Mouse (Mus musculus) midbrain, embryonic 10.5 days (tissue): Measurements from ENCODE around the gene Lyst. TPM values are rescaled to one million over a fixed set of nuclear protein-coding genes. Genes with fewer than 3 reads are reported as not detected.
"Not testable (repeated sequence)": the region's sequence is repeated elsewhere in the genome, so short reads cannot be mapped to it uniquely, and the experiment has no call there.

ENCODE experiments used
- DNase-seq: peaks from one replicate; pipeline ENCODE4 v3.0.0-alpha.2; 2017; ENCODE audit warnings: low spot score
- H3K27ac ChIP-seq: fragments of 300-500 bp; sonication (generic); replicated peaks from 2 replicates; pipeline ENCODE4 v1.5.1; 2016; ENCODE audit warnings: mild to moderate bottlenecking
- H3K27me3 ChIP-seq: fragments of 300-500 bp; sonication (generic); 2 replicates; pipeline ENCODE4 v1.6.1; 2016; ENCODE audit warnings: low read depth, mild to moderate bottlenecking; ENCODE audit not compliant: poor library complexity, severe bottlenecking
- H3K36me3 ChIP-seq: fragments of 300-500 bp; sonication (generic); 2 replicates; pipeline ENCODE4 v1.6.1; 2016; ENCODE audit warnings: mild to moderate bottlenecking, moderate library complexity
- H3K4me1 ChIP-seq: fragments of 300-500 bp; sonication (generic); 2 replicates; pipeline ENCODE4 v1.6.1; 2016
- H3K4me3 ChIP-seq: fragments of 300-500 bp; sonication (generic); 2 replicates; pipeline ENCODE4 v1.5.1; 2016; ENCODE audit warnings: mild to moderate bottlenecking, moderate library complexity
- H3K9me3 ChIP-seq: fragments of 300-500 bp; sonication (generic); replicated peaks from 2 replicates; pipeline ENCODE4 v1.6.1; 2016; ENCODE audit warnings: mild to moderate bottlenecking
- WGBS: fragments of 180-500 bp; shearing (Covaris S2); methylation state at CpG from one replicate; pipeline ENCODE4 v1.1.7; 2016; 5-methylcytosine and 5-hydroxymethylcytosine counted together
- polyA plus RNA-seq: library from polyadenylated mRNA; unstranded; fragments of >200 nt; fragmentation: Nextera tagmentation; extraction: Ambion mirVana; gene quantifications from 2 replicates; pipeline ENCODE4 v1.2.1, GENCODE M21; 2016

Gene Lyst
- polyA plus RNA-seq, 1 experiment from 2014 or later, result 1.9 TPM

GRCm38 (mm10) chr13:13796082-13796481 lies 205.9 kb downstream of the Lyst start:
- WGBS, result 100% methylated on average over 1 of the region's 1 CpGs
- H3K27ac ChIP-seq, result no peak overlapping the region
- no peaks in the 10 kb centered on the region for H3K9me3 ChIP-seq
- no peak for DNase-seq
- H3K4me3 ChIP-seq, result no peak overlapping the region
- no peaks in the 10 kb centered on the region for H3K27me3 ChIP-seq
- no peaks in the 10 kb centered on the region for H3K36me3 ChIP-seq
- H3K4me1 ChIP-seq, result no peaks in the 10 kb centered on the region

- DNase-seq, H3K36me3 ChIP-seq, H3K9me3 ChIP-seq, H3K27ac ChIP-seq, H3K4me1 ChIP-seq, H3K27me3 ChIP-seq, H3K4me3 ChIP-seq: not testable (repeated sequence)
- WGBS, result 94% methylated on average over 12 of the region's 12 CpGs
Observed at GRCm38 (mm10) chr13:13797816-13798215, 207.6 kb downstream of the Lyst start.

GRCm38 (mm10) chr13:13798775-13799174 lies 208.6 kb downstream of the Lyst start:
- DNase-seq, result no peak
- H3K9me3 ChIP-seq, result no peaks in the 10 kb centered on the region
- H3K4me3 ChIP-seq, result no peak overlapping the region
- no peaks in the 10 kb centered on the region for H3K27me3 ChIP-seq
- H3K36me3 ChIP-seq, result no peaks in the 10 kb centered on the region
- H3K4me1 ChIP-seq, result no peaks in the 10 kb centered on the region
- H3K27ac ChIP-seq, result no peak overlapping the region
- WGBS, result 92% methylated on average over 8 of the region's 8 CpGs

DNA sequence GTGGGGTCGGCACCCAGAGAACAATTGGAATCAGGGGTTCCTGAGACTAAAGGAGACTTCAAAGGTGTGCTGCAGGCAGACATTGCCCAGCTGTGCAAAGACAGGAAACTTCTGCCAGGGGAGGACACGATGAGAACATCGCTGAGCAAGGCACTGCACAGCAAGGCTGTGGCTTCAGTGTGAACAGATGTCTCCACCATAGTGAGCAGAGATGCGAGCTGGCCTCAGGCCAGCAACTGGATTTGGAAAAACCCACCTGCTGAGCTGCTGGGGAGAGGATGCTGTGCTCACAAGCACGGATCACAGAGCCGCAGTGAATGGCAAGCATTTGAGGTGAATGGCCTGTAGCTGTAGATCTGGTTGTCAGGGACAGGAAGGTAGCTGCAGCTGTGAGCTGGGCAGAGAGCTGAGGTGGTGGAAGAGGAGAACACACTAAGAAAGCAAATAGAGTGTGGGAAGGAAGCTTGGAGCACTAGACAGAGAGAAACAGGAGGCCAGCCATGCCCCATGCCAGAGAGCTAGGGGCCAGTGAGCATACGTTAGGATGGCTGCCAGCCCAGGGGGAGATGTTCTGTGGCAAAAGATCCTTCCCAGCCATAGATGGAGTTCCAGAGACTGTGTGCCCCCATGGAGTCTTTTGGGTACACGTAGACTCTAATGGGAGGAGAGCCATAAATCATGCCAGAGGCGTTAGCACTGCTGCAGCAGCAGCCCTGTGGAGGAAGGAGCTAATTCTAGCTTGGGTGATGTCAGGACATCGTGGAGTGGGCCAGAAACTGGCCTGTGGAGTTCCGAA lies 218.3 kb downstream of the Lyst start:
- no peaks in the 10 kb centered on the region for H3K36me3 ChIP-seq
- no peak overlapping the region for H3K27ac ChIP-seq
- no peaks in the 10 kb centered on the region for H3K9me3 ChIP-seq
- no peaks in the 10 kb centered on the region for H3K27me3 ChIP-seq
- WGBS, result 44% methylated on average over 11 of the region's 11 CpGs
- DNase-seq, result no peak
- no peak overlapping the region for H3K4me3 ChIP-seq
- H3K4me1 ChIP-seq, result 0 out of 2 replicates have a peak, but pooled peaks cover 4% of the 10 kb centered on the region

DNA sequence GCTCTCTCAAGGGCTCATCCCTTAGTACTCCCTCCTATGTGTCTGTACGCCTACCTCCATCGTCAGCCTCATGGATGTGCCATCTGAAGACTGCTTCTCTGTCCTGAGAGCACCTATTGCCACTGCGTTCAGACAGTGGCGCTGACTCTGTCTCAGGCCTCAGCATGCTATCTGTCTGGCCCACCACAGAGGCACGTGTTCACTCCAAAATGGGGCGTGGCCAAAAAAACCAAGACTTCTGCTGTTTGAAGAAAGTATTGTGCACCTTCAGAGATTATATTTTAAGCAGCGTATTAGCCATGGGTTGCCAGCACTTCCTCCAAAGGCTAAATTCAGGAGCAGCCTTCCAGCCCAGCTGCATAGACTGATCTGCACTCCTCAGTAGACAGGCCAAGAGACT lies 220.7 kb downstream of the Lyst start:
- Histone ChIP-seq H3K4me3 (no peak overlapping the region), H3K4me1 (0 out of 2 replicates have a peak, but pooled peaks cover 4% of the 10 kb centered on the region), H3K9me3 (no peaks in the 10 kb centered on the region), H3K27me3 (no peaks in the 10 kb centered on the region), H3K36me3 (no peaks in the 10 kb centered on the region), H3K27ac (no peak overlapping the region)
- DNase-seq, result no peak
- 89% methylated on average over 7 of the region's 7 CpGs for WGBS

- H3K27me3 ChIP-seq, result no peaks in the 10 kb centered on the region
- 93% methylated on average over 3 of the region's 3 CpGs for WGBS
- H3K27ac ChIP-seq, result no peak overlapping the region
- no peaks in the 10 kb centered on the region for H3K36me3 ChIP-seq
- no peak overlapping the region for H3K4me3 ChIP-seq
- no peaks in the 10 kb centered on the region for H3K4me1 ChIP-seq
- no peak for DNase-seq
- H3K9me3 ChIP-seq, result no peaks in the 10 kb centered on the region
Observed at GRCm38 (mm10) chr13:13818696-13819095, 228.5 kb downstream of the Lyst start.

- Histone ChIP-seq H3K4me3 (no peak overlapping the region), H3K27me3 (no peaks in the 10 kb centered on the region), H3K9me3 (no peaks in the 10 kb centered on the region), H3K36me3 (no peaks in the 10 kb centered on the region), H3K27ac (no peak overlapping the region), H3K4me1 (no peaks in the 10 kb centered on the region)
- 84% methylated on average over 7 of the region's 7 CpGs for WGBS
- no peak for DNase-seq
Observed at GRCm38 (mm10) chr13:13820234-13821123, 230.3 kb downstream of the Lyst start.

- Histone ChIP-seq H3K27me3 (no peaks in the 10 kb centered on the region), H3K4me3 (no peak overlapping the region), H3K4me1 (no peaks in the 10 kb centered on the region), H3K36me3 (no peaks in the 10 kb centered on the region), H3K27ac (no peak overlapping the region), H3K9me3 (no peaks in the 10 kb centered on the region)
- no peak for DNase-seq
- WGBS, result 91% methylated on average over 7 of the region's 7 CpGs
Observed at GRCm38 (mm10) chr13:13824946-13825345, 234.7 kb downstream of the Lyst start.

DNA sequence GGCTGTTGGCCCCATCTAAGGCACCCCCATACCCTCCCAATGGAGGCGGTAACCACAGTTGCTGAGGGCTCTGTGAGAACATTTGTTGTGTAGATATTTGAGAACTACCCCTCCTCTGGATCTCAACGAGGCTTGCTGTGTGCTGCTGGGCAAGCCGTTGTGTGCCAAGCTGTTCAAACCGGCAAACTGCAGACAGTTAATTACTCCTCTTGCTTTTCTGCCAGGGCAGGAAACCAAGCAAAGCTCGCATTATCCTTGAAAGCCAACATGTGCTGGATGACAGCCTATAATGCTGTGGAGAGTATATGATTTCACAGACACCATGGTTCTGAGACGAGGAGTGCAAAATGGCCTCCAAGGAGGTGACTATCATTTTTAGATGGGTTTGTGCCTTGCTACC lies 236.3 kb downstream of the Lyst start:
- Histone ChIP-seq H3K9me3 (no peaks in the 10 kb centered on the region), H3K4me1 (no peaks in the 10 kb centered on the region), H3K36me3 (no peaks in the 10 kb centered on the region), H3K4me3 (no peak overlapping the region), H3K27ac (no peak overlapping the region), H3K27me3 (no peaks in the 10 kb centered on the region)
- WGBS, result 89% methylated on average over 6 of the region's 6 CpGs
- DNase-seq, result no peak

GRCm38 (mm10) chr13:13828125-13828524 lies 237.9 kb downstream of the Lyst start:
- H3K4me1 ChIP-seq, result no peaks in the 10 kb centered on the region
- DNase-seq, result no peak
- no peaks in the 10 kb centered on the region for H3K36me3 ChIP-seq
- H3K4me3 ChIP-seq, result no peak overlapping the region
- WGBS, result 66% methylated on average over 1 of the region's 1 CpGs
- no peak overlapping the region for H3K27ac ChIP-seq
- no peaks in the 10 kb centered on the region for H3K27me3 ChIP-seq
- no peaks in the 10 kb centered on the region for H3K9me3 ChIP-seq

Other genes starting within 250 kb of the Lyst start
- gene Gpr137b, start 196.4 kb upstream of the Lyst start, polyA plus RNA-seq, result 24.0 and 27.5 TPM in 2 replicates
- 38.3 and 49.5 TPM in 2 replicates for gene Nid1, start 152.8 kb upstream of the Lyst start, polyA plus RNA-seq
- gene Gng4, start 193.7 kb downstream of the Lyst start, polyA plus RNA-seq, result 0.53 and 1.4 TPM in 2 replicates